Mouse (Mus musculus) cerebellum, postnatal 14 days (tissue): ENCODE data around the gene Zzef1.
A peak's percentile ranks its signal among the peaks of the same experiment; 100 is the strongest.
"Not testable (repeated sequence)": the region's sequence is repeated elsewhere in the genome, so short reads cannot be mapped to it uniquely, and the experiment has no call there.

Experiments
- DNase-seq, 2 experiments: peaks; one replicate each; pipeline ENCODE4 v3.0.0; 2021; ENCODE audit warnings: mixed read lengths in 2 of 2

Gene Zzef1

GRCm38 (mm10) chr11:72795455-72796295 is at the start of gene Zzef1, which contains the start of gene Cyb5d2:
TSS of gene Zzef1 (plus strand) at chr11:72796226.
TSS of gene Cyb5d2 (minus strand) at chr11:72796142.
- DNase-seq = peak; percentile 93 to 94

GRCm38 (mm10) chr11:72751956-72752355 is 44.1 kb upstream of the Zzef1 start:
- DNase-seq = no peak

- DNase-seq = peak; percentile 43 to 53
These were observed 37.7 kb upstream of the Zzef1 start for GRCm38 (mm10) chr11:72758316-72758715.

GRCm38 (mm10) chr11:72759581-72759980 is 36.4 kb upstream of the Zzef1 start:
- DNase-seq = no peak

- DNase-seq = no peak
These were observed 35.2 kb upstream of the Zzef1 start for GRCm38 (mm10) chr11:72760781-72761180.

GRCm38 (mm10) chr11:72764270-72764669 is 31.8 kb upstream of the Zzef1 start:
- DNase-seq = no peak

GRCm38 (mm10) chr11:72767716-72768115 is 28.3 kb upstream of the Zzef1 start:
- DNase-seq = no peak

GRCm38 (mm10) chr11:72769061-72769460 is 27.0 kb upstream of the Zzef1 start:
- no peak for DNase-seq

GRCm38 (mm10) chr11:72770324-72770723 is 25.7 kb upstream of the Zzef1 start:
- DNase-seq = no peak

GRCm38 (mm10) chr11:72770816-72771215 is 25.2 kb upstream of the Zzef1 start:
- no peak for DNase-seq

GRCm38 (mm10) chr11:72771461-72771860 is 24.6 kb upstream of the Zzef1 start:
- DNase-seq = no peak

- DNase-seq = not testable (repeated sequence)
These were observed 23.4 kb upstream of the Zzef1 start for GRCm38 (mm10) chr11:72772611-72773010.

- DNase-seq = no peak
These were observed 17.1 kb upstream of the Zzef1 start for GRCm38 (mm10) chr11:72778957-72779356.

GRCm38 (mm10) chr11:72782103-72782502 is 13.9 kb upstream of the Zzef1 start:
- DNase-seq = no peak

GRCm38 (mm10) chr11:72782503-72782902 is 13.5 kb upstream of the Zzef1 start:
- no peak for DNase-seq

GRCm38 (mm10) chr11:72792033-72792432 is 4.0 kb upstream of the Zzef1 start:
- no peak for DNase-seq

- no peak for DNase-seq
These were observed 924 bp upstream of the Zzef1 start for GRCm38 (mm10) chr11:72795149-72795454.

GRCm38 (mm10) chr11:72796296-72796687 is 266 bp downstream of the Zzef1 start:
- DNase-seq = no peak

- DNase-seq = no peak
These were observed 830 bp downstream of the Zzef1 start for GRCm38 (mm10) chr11:72796773-72797338.

GRCm38 (mm10) chr11:72798112-72798511 is 2.1 kb downstream of the Zzef1 start:
- no peak for DNase-seq

GRCm38 (mm10) chr11:72801182-72801581 is 5.2 kb downstream of the Zzef1 start:
- DNase-seq = no peak

- DNase-seq = no peak
These were observed 7.0 kb downstream of the Zzef1 start for GRCm38 (mm10) chr11:72803038-72803437.

GRCm38 (mm10) chr11:72804586-72804985 is 8.6 kb downstream of the Zzef1 start:
- DNase-seq = no peak

GRCm38 (mm10) chr11:72805232-72805631 is 9.2 kb downstream of the Zzef1 start:
- no peak for DNase-seq

- peak; percentile 17 to 19 for DNase-seq
These were observed 10.5 kb downstream of the Zzef1 start for GRCm38 (mm10) chr11:72806556-72806955.
